Mouse (Mus musculus) adrenal gland, postnatal 10 days (tissue): ENCODE measurements around the gene Vstm5. TPM values are rescaled to one million over a fixed set of nuclear protein-coding genes. Genes with fewer than 3 reads are reported as not detected.

Experiments used
- DNase-seq: peaks from one replicate; pipeline ENCODE4 v3.0.0; 2021; ENCODE audit warnings: mixed read lengths
- long read RNA-seq, 2 experiments: library from polyadenylated mRNA; stranded (forward); transcript quantifications; one replicate each; pipeline ENCODE4 v2.0.0; 2021
- total RNA-seq, 2 experiments: library from RNA; stranded (reverse); gene quantifications; 2 replicates each; pipeline ENCODE4 v1.2.3; 2021

The Vstm5 gene
- 1 to 10 TPM in 1 of 2 experiments, under 1 TPM in 1; 0.63 to 1.4 TPM for total RNA-seq
- long read RNA-seq, experiment 1, partial matches to known transcripts, result 0 of 2 reads
- long read RNA-seq, experiment 1, other reads (novel, unspliced or antisense), result 1 of 2 reads
- long read RNA-seq, experiment 2, partial matches to known transcripts, result 0 of 1 reads
- long read RNA-seq, experiment 2, other reads (novel, unspliced or antisense), result 1 of 1 reads

DNA sequence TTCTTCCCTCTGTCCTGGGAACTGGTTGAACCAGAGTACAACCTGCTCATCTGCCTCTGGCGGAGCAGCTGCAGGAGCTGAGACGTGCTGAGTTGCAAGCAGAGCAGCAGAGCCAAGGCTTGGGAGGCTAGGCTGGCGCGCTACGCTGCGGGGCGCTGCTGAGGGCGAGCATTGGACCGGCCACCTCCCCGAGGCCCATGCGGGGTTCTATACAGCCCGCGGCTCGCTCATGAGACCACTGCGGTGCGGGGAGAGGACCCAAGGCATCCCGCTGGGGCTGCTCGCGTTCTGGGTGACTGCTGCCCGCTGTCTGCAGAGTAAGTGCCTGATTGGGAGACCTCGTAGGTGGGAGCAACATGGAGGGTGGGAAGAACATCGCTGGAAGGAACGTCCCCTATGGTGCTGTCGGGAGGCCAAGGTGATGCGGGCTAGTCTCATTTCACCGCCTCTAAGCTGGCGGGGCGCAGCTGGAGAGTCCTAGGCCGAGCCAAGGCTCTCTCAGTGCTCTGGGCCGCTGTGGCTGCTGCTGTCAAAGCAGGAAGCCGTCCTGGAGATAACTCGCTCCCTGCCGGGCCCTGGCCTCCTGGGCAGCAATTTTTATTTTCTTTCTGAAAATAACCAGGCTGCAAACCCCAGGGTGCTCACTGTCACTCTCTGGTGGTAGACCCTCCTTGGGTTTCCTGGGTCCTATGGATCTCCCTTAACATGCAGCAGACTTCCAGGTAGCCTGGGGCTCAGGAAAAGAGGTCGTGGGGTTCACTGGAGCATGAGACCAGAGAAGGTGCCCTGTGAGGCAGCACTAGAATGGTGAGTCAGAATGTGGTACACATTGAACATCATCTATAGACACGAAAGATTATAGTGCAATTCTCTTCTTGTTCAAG, at the start of gene Vstm5:
TSS of gene Vstm5 (plus strand) at position 4 of the 884 bp plus-strand sequence.
- DNase-seq, result peak; percentile 48

GRCm38 (mm10) chr9:15194806-15195205, 44.0 kb upstream of the Vstm5 start:
- peak; percentile 14 for DNase-seq

- DNase-seq, result no peak
These were observed 32.2 kb upstream of the Vstm5 start for GRCm38 (mm10) chr9:15206631-15207030.

DNA sequence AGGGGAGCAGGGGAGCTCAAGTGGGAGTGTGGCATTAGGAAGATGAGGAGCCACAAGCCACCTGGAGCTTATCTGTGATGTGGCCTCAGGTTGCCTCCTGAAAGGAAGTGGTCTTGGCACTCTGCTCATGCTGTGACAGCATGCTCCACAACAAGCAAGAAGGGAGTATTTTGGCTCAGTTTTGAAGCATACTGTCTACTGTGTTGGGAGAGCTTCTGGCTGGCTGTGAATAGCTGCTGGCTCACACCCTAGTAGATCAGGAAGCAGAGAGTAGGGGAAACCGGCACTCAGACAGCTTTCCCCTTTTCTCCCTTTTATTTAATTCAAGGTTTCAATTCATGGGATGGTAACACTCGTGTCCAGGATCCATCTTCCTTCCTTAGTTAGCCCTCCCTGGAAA, 29.5 kb upstream of the Vstm5 start:
- DNase-seq, result no peak

DNA sequence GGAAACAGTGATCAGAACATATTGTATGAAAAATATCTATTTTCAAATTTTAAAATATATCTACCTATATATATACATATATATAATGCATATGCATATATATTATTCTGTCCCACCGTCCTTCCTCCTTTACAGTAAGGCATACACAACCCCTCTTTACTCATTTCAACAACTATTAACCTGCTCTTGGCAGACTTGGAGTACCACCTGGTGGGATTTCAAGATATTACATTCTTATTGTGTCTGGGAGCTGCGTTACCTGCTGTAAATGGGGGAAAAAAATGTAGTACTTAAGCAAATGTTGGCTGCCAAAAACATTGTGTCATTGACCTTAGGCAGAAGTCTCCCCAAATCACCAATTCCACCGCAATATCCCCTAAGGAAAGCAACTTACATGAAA, 27.0 kb upstream of the Vstm5 start:
- peak; percentile 36 for DNase-seq

DNA sequence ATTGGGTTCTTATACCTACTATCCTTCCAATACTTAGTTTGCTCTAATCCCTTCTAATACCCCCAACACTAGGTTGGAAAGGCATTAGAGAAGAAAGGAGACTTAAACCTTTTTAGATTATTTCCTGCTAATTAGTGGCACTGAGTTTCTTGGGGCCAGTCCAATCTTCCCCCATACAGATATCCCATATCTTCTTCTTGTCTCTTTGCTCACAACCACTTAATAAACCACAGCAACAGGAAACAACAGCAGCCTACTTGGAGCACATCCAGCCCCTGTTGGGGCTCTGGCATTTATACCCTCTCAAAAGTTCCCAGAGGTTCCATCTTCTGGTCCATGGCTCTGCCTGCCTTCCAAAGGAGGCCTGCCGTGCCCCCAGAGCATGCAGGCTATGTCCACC, 25.1 kb upstream of the Vstm5 start:
- no peak for DNase-seq

DNA sequence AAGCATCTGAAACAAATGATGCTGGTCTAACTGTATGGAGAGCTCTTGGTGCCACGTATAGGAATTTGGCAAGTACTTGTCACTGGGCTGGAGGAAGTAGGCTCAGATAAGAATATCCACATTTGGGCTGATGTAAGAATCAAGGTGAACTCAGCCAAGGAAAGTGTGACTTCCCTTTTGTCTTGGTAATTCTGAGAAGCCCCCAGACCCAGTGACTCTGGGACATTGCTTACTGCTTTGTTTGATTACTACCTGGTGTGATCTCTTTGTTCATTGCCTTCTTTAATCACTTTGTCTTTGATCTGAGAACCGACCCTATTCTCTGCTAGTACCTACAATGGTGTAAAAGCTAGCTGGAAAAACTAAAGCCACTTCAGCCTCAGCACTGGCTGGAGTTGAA, 13.9 kb upstream of the Vstm5 start:
- no peak for DNase-seq

DNA sequence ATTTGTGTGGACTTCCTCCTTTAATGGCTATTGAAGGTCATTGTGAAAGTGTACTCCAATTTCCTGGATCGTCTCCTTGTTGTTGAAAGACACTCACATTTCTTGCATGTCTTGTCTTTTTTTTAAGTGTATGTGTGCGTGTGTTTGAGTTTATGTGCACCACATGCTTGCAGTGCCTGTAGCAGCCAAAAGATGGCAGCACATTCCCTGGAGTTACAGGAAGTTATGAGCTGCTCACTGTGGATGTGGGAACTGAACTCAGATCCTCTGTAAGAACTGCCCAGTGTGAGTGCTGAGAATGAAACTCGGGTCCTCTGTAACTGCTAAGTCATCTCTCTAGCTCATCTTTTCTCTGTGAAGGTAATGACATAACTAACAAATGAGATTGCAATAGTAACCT, 6.4 kb upstream of the Vstm5 start:
- no peak for DNase-seq

DNA sequence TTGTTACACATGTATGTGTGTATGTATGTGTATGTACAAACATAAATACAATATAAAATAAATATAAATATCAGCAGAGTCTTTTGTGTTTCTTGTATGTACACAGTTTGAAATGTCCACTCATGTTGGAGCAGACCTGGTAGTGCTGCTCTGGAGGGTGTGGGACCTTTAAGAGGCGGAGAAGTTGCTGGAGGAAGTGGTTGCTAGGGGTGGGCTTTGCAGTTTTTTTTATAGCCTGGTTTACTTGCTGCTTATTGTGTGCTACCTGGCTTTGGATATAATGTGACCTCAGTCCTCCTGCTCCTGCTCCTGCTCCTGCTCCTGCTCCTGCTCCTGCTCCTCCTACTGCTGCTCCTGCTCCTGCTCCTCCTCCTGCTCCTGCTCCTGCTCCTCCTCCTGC, 5.2 kb upstream of the Vstm5 start:
- DNase-seq, result no peak

GRCm38 (mm10) chr9:15235986-15236385, 2.9 kb upstream of the Vstm5 start:
- no peak for DNase-seq

- no peak for DNase-seq
These were observed 1.1 kb upstream of the Vstm5 start for GRCm38 (mm10) chr9:15237516-15238296.

- DNase-seq, result no peak
These were observed 401 bp upstream of the Vstm5 start for GRCm38 (mm10) chr9:15238297-15238990.

- no peak for DNase-seq
These were observed 1.2 kb downstream of the Vstm5 start for GRCm38 (mm10) chr9:15240006-15240405.

- no peak for DNase-seq
These were observed 2.2 kb downstream of the Vstm5 start for GRCm38 (mm10) chr9:15240863-15241595.

GRCm38 (mm10) chr9:15241596-15241939, 2.7 kb downstream of the Vstm5 start:
- DNase-seq, result peak; percentile 81

DNA sequence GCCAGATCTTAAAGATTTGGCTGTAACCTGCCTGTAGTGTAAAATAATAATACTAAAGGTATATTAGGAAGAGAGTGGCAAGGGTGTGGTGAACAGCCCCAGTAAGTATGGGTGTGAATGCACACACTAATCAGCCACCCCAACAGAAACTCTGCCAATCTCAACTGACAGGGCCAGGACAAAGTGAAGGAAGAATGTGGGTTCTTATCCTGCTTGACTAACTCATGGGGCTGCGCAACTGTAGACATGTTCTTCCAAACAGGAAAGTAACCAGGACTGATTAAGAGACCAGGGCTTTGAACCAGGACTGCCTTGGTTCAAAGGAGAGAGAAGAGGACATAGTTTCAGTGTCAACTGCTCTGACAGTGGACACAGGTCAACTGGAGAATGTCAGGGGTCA, 3.3 kb downstream of the Vstm5 start:
- no peak for DNase-seq

DNA sequence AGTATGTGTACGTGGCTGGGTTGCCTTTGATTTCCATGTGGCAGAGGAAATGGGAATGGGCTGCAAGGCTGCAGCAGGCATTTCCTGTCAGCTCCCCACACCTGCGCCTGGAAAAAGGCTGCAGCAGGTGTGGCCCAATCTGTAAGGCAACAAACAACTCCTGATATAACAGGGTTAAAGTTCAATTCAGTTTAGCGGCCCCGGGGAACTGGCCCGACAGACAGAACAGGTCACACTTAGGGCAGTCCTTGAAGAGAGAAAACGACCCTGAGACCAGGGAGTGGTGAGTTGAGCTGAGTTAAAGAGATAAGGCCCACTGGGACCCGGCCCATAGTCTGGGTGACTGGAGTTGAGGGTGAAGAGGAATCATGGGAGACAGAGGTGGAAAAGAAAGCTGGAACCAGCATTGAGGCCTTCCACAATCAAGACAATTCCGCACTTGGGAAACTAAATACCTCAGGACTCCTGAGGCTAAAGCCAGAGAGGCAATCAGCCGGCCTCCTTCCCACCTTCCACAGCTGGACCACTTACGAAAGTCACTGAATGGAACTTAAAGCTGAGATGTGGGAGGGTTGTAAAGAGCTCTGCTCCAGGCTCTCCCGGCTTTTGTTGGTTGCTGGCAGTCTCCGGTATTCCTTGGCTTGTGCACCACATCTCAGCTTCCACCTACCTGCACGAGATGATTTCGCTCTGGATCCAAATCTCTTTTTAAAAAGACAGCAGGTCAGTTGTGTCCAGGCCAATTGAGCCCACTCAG, 6.7 kb downstream of the Vstm5 start:
- no peak for DNase-seq

GRCm38 (mm10) chr9:15250376-15250775, 11.5 kb downstream of the Vstm5 start:
- DNase-seq, result no peak

- no peak for DNase-seq
These were observed 13.4 kb downstream of the Vstm5 start for GRCm38 (mm10) chr9:15252196-15252595.

DNA sequence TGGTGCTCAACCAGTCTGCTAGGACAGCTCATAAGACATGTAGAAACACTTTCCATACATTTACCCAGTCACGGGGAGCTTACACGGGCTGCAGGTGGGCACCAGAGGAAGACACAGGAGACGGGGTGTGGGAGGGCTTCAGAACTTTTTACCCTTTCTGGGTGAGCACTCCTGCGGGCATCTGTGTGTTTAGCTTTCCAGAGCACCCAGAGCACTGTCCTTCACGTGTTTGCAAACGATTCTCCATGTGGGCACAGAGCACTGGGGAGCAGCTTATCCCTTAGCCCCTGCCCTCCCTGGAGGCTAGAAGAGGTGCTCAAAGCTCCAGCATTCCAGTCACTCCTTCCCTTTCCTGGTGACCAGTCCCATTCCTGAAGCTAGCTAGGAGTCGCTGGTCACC, 15.7 kb downstream of the Vstm5 start:
- DNase-seq, result no peak

DNA sequence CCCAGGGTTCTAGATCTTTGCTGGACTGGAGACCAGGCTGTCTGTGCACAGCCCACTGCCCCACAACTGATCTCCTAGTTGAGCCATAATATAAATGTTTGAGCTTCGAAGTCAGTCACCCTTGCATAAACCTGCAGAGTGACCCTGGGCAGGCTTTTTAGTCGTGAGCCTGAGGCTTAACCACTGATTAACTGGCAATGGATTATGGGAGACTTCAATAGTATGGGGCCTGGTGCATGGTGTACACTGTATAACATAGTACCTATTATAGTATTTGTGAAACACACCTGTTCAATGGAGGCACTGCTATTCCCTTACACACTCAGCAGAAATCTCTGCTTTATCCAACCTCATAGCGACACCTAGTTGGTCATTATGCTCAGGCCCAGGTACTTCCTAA, 17.4 kb downstream of the Vstm5 start:
- no peak for DNase-seq
